Mouse (Mus musculus): ENCODE measurements around the gene Olfr1175-ps. TPM values are rescaled to one million over a fixed set of nuclear protein-coding genes. Genes with fewer than 3 reads are reported as not detected.
A peak's percentile ranks its signal among the peaks of the same experiment; 100 is the strongest.

The Olfr1175-ps gene
- total RNA-seq (2021), result not detected

DNA sequence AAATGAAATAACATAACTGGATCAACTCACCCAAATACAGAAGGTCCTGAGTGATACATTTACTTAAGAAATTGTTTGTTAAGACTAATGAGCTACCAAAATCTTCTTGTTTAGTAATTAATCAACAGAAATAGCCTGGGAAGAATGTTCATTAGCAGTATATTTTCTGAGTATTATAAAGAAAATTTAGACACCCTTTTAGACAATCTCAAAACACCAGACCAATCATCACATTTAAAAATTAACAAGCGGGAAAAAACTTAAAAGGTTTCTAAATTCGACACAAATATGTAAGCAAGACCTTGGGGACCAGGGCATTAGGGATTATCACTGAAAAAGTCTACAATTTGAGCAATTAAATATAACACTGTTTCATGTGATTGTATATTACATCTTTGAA is at the start of gene Olfr1175-ps:
Olfr1175-ps (minus strand) TSS at position 101 of the 400 bp plus-strand sequence.
- intact Hi-C loops (cut with DNase I), result no loop called here
- no peak for DNase-seq (ENCODE audit: low spot score in 2 of 2)

DNA sequence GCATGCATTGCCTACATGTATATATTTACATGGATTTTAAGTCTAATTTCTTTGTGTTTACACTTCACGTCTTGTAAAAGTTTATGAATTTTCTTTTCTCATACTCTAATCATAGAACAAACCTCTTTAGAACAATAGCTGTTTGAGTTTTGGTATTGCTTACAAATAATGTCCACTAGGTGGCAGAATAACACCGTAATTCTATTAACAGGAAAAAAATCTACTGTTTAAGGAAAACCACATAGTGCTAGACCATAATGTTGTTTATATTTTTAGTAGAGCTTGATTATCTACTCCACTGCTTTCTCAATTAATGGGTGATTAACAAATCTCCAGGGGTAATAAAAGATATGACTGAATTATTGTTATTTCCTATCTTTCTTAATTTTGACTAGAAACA is 29.3 kb upstream of the Olfr1175-ps start:
- intact Hi-C loops (cut with DNase I), result loop anchor here (5.0 kb wide), 1 partner anchor 1186 kb away; no protein-coding TSS in a partner anchor
- peak in 1 of 2 experiments; percentile 22 for DNase-seq (ENCODE audit: low spot score in 2 of 2)

DNA sequence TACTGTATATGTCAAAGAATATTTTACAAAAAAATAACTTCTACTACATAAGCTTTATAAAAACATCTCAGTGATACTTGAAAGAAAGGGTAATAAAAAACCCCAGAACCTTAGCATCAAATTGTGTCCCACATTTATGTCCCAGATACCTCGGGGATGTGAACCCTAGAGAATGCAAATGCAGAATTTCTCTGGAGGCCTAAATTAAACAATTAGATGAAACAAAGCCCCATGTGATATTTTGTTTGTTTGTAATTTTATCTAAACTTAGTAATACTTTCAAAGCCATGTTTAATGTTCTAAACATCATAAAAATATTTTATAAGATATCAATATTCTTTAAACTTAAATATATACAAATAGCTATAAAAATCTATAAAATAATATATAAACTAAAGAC is 19.4 kb upstream of the Olfr1175-ps start, which contains the start of gene Olfr1177-ps:
Olfr1177-ps (minus strand) TSS at position 101 of the 400 bp plus-strand sequence.
- intact Hi-C loops (cut with DNase I), result no loop called here
- DNase-seq (ENCODE audit: low spot score in 2 of 2), result no peak

DNA sequence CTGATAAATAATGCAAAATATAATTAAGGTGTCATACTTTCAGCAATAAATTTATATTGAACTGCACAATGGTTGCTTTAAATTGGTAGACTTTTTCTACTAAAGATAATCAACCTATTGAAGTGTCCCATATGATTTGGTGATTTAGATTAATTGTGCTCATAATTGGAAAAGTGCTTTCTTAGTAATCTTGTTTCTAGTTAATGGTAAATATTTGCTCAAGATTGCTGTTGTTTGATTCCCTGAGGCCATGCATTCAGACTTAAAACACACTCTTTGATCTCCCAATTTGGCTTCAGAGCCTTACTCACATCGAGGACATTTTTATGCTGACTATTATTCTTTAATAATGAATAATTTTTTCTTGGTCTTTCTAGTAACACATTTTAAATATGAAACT is 9.4 kb upstream of the Olfr1175-ps start, which contains the start of gene Olfr1176:
Olfr1176 (plus strand) TSS at position 301 of the 400 bp plus-strand sequence.
- no peak for DNase-seq (ENCODE audit: low spot score in 2 of 2)
- intact Hi-C loops (cut with DNase I), result no loop called here

DNA sequence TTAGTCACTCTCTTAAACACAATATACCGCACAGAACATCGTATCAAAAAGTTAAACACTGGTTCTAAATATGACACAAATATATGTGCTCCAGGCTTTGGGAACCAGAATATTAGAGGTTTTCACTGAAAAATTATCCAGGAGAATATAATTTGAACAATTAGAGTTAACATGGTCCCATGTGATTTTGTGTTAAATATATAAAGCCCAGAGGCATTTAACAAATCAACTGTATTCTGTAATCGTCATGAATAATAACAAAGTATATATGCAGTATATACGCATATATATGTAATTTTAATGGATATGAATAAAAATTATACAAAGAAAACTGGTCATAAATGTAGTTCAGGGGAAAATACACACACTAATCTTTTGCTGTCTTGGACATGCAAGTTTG is 12.0 kb downstream of the Olfr1175-ps start, which contains the start of gene Olfr1174-ps:
Olfr1174-ps (minus strand) TSS at position 101 of the 400 bp plus-strand sequence.
- intact Hi-C loops (cut with DNase I), result no loop called here
- DNase-seq (ENCODE audit: low spot score in 2 of 2), result no peak

DNA sequence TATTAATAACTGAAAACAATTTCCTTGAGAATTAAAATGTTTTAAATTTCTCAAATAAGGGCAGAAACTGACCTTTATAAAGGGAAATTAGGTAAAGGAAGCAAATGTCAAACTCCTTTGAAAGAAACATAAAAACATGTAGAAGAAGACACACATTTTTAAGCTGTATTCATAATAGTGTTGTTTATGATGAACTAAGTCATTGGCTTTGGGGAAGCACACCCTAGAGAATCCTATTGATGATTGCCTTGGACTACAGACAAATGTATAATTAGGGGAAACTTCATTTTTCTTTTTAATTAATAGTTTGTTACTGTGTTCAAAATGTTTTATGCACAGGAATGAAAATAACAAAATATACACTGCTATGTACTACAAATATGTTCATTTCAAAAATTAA is 47.2 kb downstream of the Olfr1175-ps start, which contains the start of gene Olfr1173:
Olfr1173 (minus strand) TSS at position 101 of the 400 bp plus-strand sequence.
- intact Hi-C loops (cut with DNase I), result no loop called here
- no peak for DNase-seq (ENCODE audit: low spot score in 2 of 2)

Other genes starting within 250 kb of the Olfr1175-ps start
- not detected for gene Olfr1164, start 233.2 kb downstream of the Olfr1175-ps start, total RNA-seq (2021)
- gene Olfr1166, start 198.9 kb downstream of the Olfr1175-ps start, total RNA-seq (2021), result not detected
- not detected for gene Olfr1167, start 172.0 kb downstream of the Olfr1175-ps start, total RNA-seq (2021)
- gene Olfr1168, start 145.3 kb downstream of the Olfr1175-ps start, total RNA-seq (2021), result not detected
- gene Olfr1170, start 98.9 kb downstream of the Olfr1175-ps start, total RNA-seq (2021), result not detected
- not detected for gene Olfr1173, start 47.3 kb downstream of the Olfr1175-ps start, total RNA-seq (2021)
- gene Olfr1174-ps, start 12.1 kb downstream of the Olfr1175-ps start, total RNA-seq (2021), result not detected
- gene Olfr1176, start 9.5 kb upstream of the Olfr1175-ps start, total RNA-seq (2021), result not detected
- gene Olfr1177-ps, start 19.3 kb upstream of the Olfr1175-ps start, total RNA-seq (2021), result not detected
- not detected for gene Olfr1178, start 59.8 kb upstream of the Olfr1175-ps start, total RNA-seq (2021)
- gene Olfr1179, start 79.2 kb upstream of the Olfr1175-ps start, total RNA-seq (2021), result not detected
- not detected for gene Olfr1180, start 91.9 kb upstream of the Olfr1175-ps start, total RNA-seq (2021)
- gene Olfr1181, start 99.0 kb upstream of the Olfr1175-ps start, total RNA-seq (2021), result not detected
- gene Gm13757, start 121.9 kb upstream of the Olfr1175-ps start, total RNA-seq (2021), result not detected
- gene Olfr1183, start 127.7 kb upstream of the Olfr1175-ps start, total RNA-seq (2021), result not detected
- gene Olfr1184, start 156.4 kb upstream of the Olfr1175-ps start, total RNA-seq (2021), result not detected
- gene Olfr1185-ps1, start 166.1 kb upstream of the Olfr1175-ps start, total RNA-seq (2021), result not detected
- not detected for gene Olfr1186, start 191.3 kb upstream of the Olfr1175-ps start, total RNA-seq (2021)
- not detected for gene Olfr1188, start 229.7 kb upstream of the Olfr1175-ps start, total RNA-seq (2021)

Data from left cerebral cortex, postnatal 25 days (tissue).